Comparison of ENCODE assay signal across 8 mouse cellular contexts in the genomic region with DNA sequence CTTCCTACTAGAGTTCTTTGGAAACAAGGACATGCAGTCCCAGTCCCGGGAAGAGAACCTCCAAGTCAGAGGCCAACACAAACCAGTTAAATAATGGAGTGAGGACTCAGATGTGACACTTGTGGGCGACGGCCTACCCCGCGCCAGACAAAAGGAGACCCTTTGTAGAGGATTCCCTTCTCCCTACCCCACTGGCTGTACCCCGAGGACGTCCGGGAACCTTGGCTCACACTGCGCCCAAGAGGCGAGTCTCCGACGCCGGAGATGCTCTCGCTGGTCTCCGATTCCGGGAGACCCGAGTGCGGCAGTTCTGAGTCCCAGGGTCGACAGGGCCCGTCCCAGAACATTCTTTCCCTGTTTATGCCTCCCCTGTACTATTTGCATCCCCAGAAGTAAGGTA. TPM values are rescaled to one million over a fixed set of nuclear protein-coding genes. Genes with fewer than 3 reads are reported as not detected.
DNase-seq lines count a peak whose midpoint lies in the region; ATAC-seq and TF ChIP-seq lines count a peak whose summit lies in the region.

No protein-coding gene starts in this region.

- peak overlapping the region; percentile 93 for H3K27ac ChIP-seq in liver, postnatal 0 days (ENCODE audit: low read depth)
- peak overlapping the region; percentile 81 for H3K27ac ChIP-seq in olfactory bulb, adult 2 months (ENCODE audit: insufficient read depth, low read depth, low read length)

- TF ChIP-seq POLR2A in olfactory bulb, adult 2 months (IDR thresholded peaks at IDR 0.05; ENCODE audit: insufficient read depth, low read depth, low read length), result no peak

- peak; percentile 15 for DNase-seq in right cerebral cortex, postnatal 25 days
- no peak for DNase-seq in right cerebral cortex, postnatal 36 days (ENCODE audit: low spot score in 2 of 2)
- peak; percentile 20 for DNase-seq in cerebellum, adult 8-10 months
- peak; percentile 29 for DNase-seq in gastrocnemius, postnatal 14 days
- DNase-seq in kidney, adult 11 months, result peak; percentile 11
- peak; percentile 41 for DNase-seq in liver, postnatal 0 days
- DNase-seq in c-Kit-positive CD71-positive TER-119-positive erythroid progenitor cells, embryonic 14.5 days (ENCODE audit: low spot score), result no peak

- peak overlapping the region; percentile 88 for H3K4me2 ChIP-seq in liver, postnatal 0 days (ENCODE audit: low read depth, low read length)

- H3K27me3 ChIP-seq in liver, postnatal 0 days (ENCODE audit: insufficient read depth, low read length), result no peaks in the 10 kb centered on the region

- TF ChIP-seq EP300 in liver, postnatal 0 days (IDR thresholded peaks at IDR 0.05; ENCODE audit: low read depth), result no peak

- H3K36me3 ChIP-seq in liver, postnatal 0 days (replicated peaks; ENCODE audit: insufficient read depth, low read length), result no peaks in the 10 kb centered on the region

- ATAC-seq in liver, postnatal 0 days, result peak; percentile 10

- under 1% methylated on average over 20 of the region's 20 CpGs for WGBS in liver, postnatal 0 days (ENCODE audit: insufficient replicate concordance)
- under 1% methylated on average over 20 of the region's 20 CpGs for WGBS in olfactory bulb, adult 2 months

- H3K4me1 ChIP-seq in liver, postnatal 0 days (ENCODE audit: insufficient read depth), result peaks cover 19% of the 10 kb centered on the region
- H3K4me1 ChIP-seq in olfactory bulb, adult 2 months (ENCODE audit: control insufficient read depth, insufficient read depth, low read length), result peaks cover 9% of the 10 kb centered on the region

- intact Hi-C loops in gastrocnemius, postnatal 14 days (cut with DNase I; ENCODE audit: low total_unique reads), result loop anchor here (5.0 kb wide), 1 partner anchor 37 kb away; no protein-coding TSS in a partner anchor

- H3K9ac ChIP-seq in liver, postnatal 0 days (replicated peaks), result peak overlapping the region; percentile 85

- no peaks in the 10 kb centered on the region for H3K9me3 ChIP-seq in liver, postnatal 0 days (ENCODE audit: low read length)

- TF ChIP-seq CTCF in liver, postnatal 0 days (IDR thresholded peaks at IDR 0.05; ENCODE audit: low read depth), result no peak
- no peak for TF ChIP-seq CTCF in olfactory bulb, adult 2 months (IDR thresholded peaks at IDR 0.05; ENCODE audit: insufficient read depth, low read depth, low read length)

- peak overlapping the region; percentile 78 for H3K4me3 ChIP-seq in liver, postnatal 0 days (ENCODE audit: low read depth, low read length)
- peak overlapping the region; percentile 78 for H3K4me3 ChIP-seq in olfactory bulb, adult 2 months (ENCODE audit: insufficient read depth, low read depth, low read length)

RNA-seq across cellular contexts. Expression of a gene that starts 0.5 kb away (rescaled TPM):
- 10 to 100 TPM; 14.7 to 25.4 TPM for total RNA-seq in gastrocnemius, postnatal 14 days (2021)
- polyA plus RNA-seq in liver, postnatal 0 days (2015; fragmentation: Nextera tagmentation; extraction: Ambion mirVana), result 9.9 and 11.0 TPM in 2 replicates
- polyA plus RNA-seq in olfactory bulb, adult 2 months (2012; ENCODE audit: insufficient read depth, insufficient read length, low replicate concordance, missing spikeins), result 44.5 and 149 TPM in 2 replicates

Comparison
In these comparisons a context has a peak if more than half of its experiments do, and no peak if none do; other contexts are left out.
1. DNase-seq: peak in right cerebral cortex, postnatal 25 days (single experiment), cerebellum, adult 8-10 months (single experiment), gastrocnemius, postnatal 14 days (single experiment), kidney, adult 11 months (single experiment) and liver, postnatal 0 days (single experiment); none in right cerebral cortex, postnatal 36 days (0 of 2) and c-Kit-positive CD71-positive TER-119-positive erythroid progenitor cells, embryonic 14.5 days (single experiment).